Mouse (Mus musculus): ENCODE results near the gene B3gntl1.

GRCm38 (mm10) chr11:121610976-121611375 is 62.0 kb downstream of the B3gntl1 start:
- TF ChIP-seq CTCF (IDR thresholded peaks at IDR 0.05; ENCODE audit: borderline replicate concordance, insufficient read depth, low read depth, low read length): no peak
- TF ChIP-seq POLR2A (IDR thresholded peaks at IDR 0.05; ENCODE audit: borderline replicate concordance, insufficient read depth, low read length): no peak
